Mouse (Mus musculus) frontal cortex, postnatal 10 days (tissue): ENCODE measurements around the gene Fsd2.

ENCODE experiments used
- DNase-seq, 2 experiments: peaks; one replicate each; pipeline ENCODE4 v3.0.0; 2022; ENCODE audit warnings: low spot score in 2 of 2, mixed read lengths in 1 of 2

Gene Fsd2

DNA sequence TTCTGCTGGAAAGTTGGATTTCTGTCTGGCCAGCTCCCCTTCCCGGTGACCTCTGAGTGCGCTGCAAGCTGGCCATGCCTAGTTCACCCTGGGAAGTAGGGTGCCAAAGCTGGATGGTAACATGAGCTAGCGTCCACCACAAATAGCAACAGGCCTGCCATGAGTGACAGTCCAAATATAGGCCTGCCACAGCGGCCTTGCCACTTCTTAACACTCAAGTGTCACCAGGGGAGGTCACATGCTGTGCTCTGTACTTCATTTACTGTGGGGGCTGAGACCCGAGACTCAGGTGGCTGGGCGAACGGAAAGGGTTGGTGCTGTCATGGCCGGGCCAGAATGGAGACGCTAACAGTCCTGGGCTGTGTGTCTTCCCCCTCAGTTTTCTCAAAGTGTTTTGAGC, at the start of gene Fsd2:
Gene Fsd2 (minus strand): TSS at position 53 of the 400 bp plus-strand sequence.
- DNase-seq = no peak

DNA sequence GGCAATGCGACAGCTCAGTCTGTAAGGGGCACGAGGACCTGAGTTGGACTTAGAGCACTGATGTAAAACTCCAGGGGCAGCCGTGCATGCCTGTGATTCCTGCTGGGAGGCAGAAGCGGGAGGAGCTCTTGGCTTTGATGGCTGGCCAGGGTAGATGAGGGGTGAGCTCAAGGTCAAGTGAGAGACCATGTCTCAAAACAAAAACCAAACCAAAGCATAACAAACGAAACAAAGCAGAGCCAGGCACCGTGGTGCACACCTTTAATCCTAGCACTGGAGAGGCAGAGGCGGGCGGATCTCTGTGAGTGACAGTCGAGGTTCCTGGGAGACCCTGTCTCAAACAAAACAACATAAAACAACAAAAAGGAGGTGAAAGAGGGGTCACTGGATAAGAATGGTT, 48.3 kb upstream of the Fsd2 start:
- DNase-seq = no peak

DNA sequence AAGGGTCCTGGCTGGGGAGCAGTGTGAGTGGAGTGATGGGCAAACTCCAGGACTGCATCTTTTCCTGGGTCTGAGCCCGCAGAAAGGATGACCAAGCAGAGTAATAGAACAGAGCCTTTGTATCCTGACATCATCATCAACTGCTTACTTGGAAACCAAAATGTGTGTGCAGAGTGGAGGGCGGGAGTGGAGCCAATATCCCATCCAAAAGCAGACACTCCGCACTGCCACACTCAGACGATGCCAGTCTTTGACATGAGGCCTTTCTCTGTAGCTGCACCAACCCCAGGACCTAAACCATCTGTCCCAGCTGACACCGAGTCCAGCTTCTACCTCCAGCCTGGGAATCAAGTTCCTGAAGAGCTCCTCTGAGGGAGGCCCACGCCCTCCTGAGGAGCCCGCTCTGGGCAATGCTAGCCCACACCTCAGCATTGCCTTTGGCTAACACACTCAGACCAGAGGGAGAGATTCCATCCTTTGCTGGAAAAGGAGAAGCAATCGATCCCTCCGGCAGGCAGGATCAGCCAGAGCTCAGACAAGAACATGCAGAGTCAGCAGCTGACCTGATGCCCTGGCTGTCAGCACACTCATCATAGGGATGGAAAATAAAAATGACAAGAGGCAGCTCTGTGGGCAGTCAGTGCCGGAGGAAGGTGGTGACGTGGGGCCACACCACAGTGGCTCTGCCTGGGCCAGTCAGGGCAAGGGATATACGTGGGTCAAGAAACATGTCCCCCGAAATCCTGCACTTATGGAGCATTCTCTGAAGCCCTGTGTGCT, 46.3 kb upstream of the Fsd2 start:
- DNase-seq = no peak

DNA sequence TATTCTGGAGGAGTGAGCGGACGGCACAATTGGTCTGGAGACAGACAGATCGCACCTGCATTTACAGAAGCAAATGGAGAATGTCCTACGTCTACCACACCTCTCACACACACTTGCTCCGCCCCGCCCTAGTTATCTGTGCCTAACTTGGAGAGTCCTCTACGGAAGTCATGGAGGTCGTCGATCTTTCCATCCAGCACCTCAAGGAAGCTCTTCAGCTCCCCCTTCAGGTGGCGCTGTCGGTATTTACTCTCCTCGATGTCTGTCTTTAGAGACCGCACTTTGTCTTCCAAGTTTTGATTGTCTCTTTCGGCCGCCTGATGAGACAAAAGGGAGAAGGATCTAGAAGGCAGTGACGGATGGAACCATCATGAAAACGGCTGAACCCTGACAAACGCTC, 43.4 kb upstream of the Fsd2 start:
- DNase-seq = no peak

DNA sequence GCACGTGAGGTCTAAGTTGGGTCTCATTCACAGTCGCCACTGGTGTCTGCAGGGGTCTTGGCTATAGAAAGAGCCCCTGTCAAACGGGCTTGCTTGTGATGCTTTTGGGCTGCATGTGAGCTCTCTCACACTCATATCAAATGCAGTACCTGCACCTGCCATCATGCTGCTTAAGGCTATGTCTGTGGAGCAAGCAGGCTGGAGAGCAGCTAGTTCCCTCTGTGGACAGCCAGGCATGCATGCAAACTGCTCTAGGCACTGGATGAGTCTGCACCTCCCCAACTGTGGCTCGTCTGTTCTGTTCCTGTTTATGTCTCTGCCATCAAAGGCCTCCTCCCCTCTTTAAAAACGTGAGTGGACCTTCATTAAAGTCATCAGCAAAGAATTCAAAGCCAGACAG, 39.7 kb upstream of the Fsd2 start:
- no peak for DNase-seq

DNA sequence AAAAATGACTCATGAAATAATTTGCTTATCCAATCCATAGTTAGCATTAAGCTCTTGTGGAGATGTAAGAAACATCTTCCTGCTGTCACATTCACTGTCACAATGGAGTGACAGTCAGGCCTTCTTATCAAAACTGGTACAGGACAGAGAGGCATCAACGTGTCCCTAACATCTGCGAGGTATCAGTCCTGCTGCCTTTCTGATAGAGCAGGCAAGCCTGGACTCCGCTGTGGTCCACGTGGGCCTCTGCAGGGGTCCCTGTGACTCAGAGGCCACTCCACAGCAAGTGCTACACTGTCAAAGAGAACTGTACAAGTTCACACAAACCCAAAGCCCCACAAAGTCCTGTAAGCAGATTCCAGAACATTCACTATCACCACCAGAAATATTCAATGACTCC, 38.7 kb upstream of the Fsd2 start:
- DNase-seq = no peak

DNA sequence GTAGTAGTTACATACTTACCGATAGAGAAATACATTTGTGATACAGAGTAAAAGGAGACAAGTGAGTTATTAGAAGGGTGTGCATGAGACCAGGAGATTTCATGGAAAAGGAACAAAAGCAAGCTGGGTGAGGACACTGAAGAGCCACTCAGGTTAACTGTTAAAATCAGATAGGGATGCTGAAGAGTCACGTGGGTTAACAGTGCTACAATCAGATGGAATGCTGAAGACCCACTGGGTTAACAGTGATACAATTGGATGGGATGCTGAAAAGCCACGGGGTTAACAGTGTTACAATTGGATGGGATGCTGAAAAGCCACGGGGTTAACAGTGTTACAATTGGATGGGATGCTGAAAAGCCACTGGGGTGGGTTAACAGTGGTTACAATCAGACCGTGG, 38.2 kb upstream of the Fsd2 start:
- DNase-seq = no peak

DNA sequence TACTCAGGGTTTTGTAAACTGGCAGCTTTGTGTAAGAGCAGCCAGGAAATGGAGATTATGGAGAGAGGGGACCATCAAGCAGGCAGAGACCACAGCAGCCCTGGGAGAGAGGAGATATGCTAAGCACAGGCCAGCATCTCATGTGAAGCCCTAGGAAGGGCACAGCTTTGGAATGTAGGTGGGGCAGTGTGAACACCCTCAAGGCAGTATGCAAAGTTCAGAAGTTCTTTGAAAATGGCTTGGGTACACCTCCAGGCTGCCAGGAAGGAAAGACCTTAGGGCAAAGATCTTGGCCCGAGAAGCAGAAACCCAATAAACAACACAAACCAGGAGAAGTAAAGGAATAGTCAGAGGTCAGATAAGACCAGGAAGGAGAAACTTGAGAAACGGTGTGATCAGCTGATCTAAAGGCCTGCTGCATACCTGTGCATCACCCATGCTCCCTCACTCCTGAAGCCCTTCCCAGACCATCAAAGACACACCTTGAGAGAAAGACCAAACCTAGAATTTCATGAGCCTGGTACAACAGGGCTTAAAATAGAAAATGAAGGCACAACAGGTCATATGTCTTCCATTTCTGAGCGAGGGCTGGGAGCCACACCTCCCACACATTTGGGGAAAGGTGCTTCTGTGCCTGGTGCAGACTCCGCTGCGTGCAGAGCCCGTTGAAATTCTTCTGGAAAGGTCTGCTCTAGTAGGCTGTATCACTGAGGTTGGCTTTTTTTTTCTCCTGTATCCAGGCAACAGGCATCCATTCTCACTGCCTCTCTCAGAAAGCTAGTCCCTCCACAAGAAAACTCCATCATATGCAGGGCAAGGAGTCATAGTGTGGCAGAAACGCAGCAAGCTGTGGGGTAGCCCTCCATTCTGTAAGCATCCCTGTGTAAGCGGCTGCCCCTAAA, 32.9 kb upstream of the Fsd2 start:
- no peak for DNase-seq

DNA sequence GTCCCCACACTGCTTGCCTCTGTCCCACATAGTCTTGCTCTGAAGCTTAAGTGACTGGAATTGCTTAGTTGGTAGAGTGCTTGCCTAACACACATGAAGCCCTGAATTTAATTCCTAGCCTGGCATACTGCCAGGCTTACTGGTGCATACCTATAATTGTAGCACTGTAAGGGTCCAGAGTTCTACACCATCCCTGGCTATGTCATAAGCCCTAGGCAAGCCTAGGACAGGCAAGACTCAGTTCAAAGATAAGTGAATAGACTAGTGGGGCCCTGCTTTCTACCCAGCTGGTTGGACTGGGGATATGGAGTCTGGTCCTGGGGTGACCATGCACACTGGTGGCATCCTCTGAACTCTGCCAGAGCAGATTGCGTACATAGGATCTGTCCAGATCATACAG, 30.9 kb upstream of the Fsd2 start:
- DNase-seq = no peak

DNA sequence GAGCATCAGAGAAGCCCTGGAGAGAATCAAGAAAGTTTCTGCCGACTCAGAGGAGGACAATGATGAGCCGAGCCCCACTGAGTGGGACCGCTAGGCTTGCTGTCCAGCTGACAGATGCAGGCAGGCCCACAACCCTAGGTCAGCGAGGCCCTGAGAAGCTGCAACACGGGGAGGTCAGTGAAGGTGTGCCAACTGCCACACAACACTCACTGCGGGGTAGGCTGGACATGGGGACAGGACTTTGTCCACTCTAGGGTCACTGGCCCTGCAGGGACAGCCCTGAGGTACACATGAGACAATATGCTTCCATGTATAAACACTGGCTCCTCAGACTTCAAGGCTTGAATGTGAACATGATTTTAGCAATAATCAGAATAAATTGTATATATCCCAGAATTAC, 29.3 kb upstream of the Fsd2 start:
- DNase-seq = no peak

DNA sequence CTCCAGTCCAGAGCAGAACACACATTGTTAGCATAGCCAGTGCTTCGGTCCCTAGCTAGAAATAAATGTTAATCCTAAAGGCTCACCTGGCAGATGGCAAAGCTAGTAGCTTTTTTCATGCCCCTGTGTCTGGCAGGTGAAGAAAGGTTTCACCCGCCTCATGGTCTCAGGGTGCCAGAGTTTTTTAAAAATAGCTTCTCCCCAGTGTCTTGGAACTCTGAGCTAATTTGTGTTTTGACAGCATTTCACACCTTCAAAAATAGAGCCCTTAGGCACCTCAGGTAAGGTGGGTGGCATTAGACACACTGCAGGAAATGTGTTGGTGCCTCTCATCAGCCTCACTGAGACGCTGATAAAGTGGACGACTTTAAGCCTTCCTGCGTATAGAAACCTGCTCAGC, 28.3 kb upstream of the Fsd2 start:
- no peak for DNase-seq

DNA sequence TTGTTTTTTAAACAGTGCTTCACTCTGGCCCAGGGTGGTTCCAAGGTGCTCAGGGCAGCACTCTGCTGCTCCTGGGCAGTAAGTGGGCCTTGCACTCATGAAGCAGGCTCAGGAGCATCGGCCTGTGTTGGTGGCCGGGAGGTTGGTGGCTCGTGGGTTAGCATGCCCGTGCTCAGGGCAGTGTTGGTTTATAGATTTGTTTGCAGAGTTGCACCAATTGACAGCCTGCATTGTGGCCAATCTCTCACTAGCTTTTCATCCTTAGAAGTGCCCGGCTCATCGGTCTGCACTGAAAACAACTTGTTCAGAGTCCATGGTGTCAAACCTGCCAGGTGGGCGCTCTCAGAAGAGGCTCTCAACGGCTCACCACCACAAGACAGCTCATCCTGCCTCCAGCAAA, 26.6 kb upstream of the Fsd2 start:
- no peak for DNase-seq

DNA sequence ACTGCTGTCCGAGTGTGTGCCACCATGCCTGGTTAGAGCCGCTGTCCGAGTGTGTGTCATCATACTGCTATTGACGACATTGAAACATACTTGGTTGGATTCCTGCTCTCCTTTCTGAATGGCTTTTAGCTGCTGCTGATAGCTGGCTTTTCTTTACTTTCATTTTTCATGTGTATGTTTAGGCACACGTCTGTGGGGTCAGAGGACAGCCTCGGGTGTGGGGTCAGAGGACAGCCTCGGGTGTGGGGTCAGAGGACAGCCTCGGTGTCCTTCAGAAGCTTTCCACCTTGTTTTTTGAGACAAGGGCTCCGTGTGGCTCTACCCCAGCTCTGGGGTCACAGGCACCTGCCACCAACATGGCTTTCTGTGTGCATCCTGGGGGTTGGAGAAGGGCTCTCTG, 25.9 kb upstream of the Fsd2 start:
- no peak for DNase-seq

DNA sequence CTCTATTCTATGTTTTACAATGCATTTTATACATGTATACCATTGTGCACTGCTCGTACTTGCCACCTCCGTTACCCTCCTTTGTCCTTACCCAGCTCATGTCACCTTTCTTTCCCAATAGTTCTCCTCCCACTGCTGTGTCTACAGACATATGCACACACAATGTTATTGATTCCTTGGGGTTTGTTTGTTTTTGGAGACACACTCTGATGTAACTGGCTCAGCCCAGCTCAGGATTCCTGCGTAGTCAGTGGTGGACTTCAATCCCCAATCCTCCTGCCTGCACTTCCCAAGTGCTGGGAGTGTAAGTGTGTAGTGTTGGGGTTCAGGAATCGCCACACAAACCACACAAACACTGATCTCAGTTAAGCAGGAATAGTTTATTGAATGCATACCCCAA, 20.5 kb upstream of the Fsd2 start:
- no peak for DNase-seq

DNA sequence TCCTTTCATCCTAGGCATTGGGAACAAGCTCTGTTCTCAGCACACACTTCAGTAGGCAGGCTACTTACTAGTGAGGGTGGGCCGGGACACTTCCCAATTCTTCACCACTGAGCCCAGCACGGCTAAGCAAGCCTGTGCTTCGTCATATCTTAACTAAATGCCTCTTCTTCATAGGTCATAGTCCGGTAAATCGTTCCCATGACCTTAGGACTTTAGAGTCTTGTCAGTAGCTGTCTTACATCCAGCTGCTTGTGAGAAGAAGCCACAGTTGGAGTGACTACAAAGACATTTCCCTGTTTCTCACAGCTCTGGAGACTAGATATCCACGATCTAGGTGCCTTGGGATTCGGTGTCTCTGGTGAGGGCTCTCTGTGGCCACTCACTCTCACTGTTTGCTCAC, 18.6 kb upstream of the Fsd2 start:
- no peak for DNase-seq

DNA sequence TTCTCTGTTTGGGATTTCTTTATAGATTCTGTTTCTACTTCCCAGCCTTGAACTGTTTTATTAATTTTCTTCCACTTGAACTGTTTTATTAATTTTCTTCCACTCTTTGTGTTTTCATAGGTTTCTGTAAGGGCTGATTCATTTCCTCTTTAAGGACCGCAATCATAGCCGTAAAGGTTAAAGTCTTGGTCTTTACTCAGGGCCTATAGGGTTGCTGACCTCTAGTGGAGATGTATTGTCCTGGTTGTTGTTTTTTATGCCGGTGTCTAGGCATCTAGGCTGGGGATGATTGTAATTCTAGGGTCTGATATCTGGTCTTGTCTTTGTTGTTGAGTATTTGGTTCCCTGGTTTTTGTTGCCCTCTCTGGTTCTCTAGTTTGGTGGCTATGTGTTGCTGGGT, 16.8 kb upstream of the Fsd2 start:
- DNase-seq = no peak

DNA sequence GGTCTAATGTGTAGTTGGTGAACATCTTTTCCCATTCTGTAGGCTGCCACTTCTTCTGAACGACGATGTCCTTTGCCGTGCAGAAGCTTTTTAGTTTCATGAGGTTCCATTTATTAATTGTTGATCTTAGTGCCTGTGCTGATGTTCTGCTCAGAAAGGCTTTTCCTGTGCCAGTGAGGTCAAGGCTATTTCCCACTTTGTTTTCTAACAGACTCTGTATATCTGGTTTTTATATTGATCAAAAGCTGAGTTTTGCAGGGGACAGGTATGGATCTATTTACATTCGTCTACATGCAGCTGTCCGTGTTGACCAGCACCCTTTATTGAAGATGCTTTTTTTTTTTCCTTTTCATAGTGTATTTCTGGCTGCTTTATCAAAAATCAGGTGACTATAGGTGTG, 12.6 kb upstream of the Fsd2 start:
- no peak for DNase-seq

DNA sequence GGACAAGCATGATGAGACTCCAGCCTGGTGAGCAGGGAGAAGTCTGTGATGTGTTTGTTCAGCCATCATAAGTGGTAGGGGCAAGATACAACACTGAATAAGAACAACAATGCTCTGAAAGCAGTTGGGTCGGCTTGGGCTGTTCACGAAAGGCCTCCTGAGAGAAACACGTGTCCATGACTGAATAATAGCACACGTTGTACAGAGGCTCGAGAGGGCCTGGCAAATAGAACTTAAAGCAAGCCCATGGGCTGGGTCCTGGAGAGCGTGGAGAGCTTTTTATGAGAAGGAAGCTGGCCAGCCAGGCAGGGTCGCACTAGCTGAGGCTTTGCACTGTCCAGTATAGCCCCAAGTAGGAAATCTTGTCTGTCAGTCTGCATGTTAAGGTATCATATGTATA, 11.7 kb upstream of the Fsd2 start:
- no peak for DNase-seq

DNA sequence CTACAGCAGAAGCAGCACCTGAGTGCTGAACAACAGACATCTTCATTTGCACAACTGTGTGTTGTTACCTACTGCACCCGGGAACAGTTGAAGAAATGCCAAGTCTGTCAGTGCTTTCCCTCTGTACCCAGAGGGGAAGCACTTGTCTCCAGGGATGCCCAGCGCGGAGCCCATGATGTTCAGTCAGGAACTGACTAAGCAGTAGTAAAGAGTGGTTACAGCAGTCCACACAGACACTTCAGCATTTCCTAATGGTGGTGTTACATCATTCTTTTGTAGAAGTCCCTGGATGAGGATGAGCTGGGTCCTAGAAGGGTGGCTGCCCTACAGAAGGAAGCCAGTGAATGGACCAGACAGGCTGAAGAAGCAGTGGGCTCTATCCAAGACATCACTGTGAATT, 11.1 kb upstream of the Fsd2 start:
- no peak for DNase-seq

DNA sequence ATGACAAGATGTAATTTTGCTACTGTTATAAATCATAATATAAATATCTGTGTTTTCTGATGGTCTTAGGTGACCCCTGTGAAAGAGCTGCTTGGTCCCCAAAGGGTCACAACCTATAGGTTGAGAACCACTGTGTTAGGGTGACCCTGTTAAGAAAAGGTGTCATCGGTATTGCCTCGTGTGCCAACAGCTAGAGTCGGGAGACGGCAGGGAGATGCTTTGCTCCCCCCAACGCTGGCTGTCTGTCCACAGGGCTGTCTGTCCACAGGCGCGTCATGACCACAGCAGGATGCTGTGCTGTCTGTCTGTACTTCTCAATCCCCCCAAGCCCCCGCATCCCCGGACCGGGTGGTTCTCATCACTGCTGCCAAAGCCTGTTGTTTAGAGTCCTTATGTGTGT, 8.9 kb upstream of the Fsd2 start:
- DNase-seq = no peak

DNA sequence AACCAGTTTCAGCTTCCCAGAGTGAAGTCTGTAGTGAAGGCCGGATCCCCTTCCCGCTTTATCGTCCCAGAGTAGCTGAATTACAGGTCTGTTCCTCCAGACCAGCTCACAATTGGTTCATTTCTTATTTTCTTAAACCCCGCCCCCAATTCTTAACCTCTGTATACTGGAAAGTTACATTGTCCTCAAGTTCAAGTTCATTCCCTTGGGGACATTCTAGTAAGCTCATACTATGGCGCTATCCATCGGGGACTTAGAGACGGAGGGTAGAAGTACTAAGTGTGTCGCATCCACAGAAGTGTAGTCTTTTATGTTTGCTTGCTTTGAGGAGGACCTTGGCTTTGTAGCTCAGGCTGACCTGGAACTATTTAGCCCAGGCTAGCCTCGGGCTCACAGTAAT, 7.1 kb upstream of the Fsd2 start:
- no peak for DNase-seq

DNA sequence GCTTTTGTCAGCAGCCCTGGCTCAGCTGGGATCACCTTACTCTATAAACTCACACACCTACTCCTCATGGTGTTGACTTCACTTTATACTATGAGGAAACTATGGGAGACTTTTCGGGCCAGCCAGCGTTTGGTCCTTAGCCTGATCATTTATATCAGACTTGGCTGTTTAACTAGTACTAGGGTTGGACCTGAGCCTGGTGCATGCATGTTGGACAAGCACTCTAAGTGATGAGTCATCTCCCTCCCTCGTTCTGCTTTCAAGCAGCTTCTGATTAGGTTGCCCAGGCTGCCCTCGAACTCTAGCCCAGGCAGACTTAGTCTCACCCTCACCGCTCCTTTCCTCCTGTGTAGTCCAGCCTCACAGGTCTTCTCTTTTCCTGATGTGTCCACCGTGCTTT, 6.7 kb upstream of the Fsd2 start:
- DNase-seq = no peak

DNA sequence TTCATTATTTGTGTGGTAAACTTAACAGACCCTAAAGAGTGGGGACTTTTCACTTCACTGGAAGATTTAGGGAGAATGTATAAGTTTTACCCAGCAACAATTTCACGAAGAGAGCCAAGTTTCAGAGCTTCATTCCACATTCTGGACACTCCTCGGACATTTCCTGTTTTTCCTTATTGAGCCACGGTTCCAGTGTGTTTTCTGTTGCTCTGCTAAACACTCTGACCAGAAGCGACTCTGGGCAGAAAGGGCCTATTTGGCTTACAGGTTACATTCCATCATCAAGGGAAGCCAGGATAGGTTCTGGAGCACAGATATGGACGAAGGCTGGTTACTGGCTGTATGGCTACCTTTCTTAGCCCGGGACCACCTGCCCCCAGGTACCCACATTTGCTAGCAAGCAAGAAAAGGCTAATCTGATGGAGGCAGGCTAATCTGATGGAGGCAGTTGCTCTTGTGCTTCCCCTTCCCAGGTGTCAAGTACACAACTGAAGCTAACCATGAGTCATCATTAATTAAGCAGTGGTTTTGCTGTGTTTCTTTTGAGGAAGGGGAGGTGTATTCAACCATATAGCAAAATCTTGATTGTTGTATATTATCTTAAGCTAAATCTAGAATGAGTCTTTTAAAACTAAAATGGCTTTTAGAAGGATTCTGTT, 6.0 kb upstream of the Fsd2 start:
- no peak for DNase-seq
